Mouse (Mus musculus): Measurements from ENCODE around the gene Pik3c2b.

DNA sequence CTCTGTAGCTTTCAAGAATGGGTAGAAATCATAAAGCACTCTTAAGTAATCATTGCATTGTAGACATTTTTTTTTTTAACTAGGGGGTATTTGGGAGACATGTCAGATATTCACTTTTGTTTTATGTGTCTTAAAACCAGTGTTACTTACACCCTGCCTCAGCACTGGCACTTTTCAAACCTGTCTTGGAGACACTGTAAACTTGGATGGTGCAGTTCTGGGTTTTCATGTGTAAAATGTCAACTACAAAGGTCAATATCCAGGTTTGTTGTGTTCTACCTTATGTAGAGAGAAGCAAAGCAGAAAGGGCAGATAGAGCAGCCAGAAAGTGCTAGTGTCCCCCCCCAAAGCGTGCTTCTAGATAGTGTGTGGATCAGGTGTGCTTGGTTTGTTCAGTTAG is 92.9 kb downstream of the Pik3c2b start:
- TF ChIP-seq CTCF (IDR thresholded peaks at IDR 0.05; ENCODE audit: low read depth) = no peak
- TF ChIP-seq EP300 (IDR thresholded peaks at IDR 0.05; ENCODE audit: low read depth) = no peak
